Mouse (Mus musculus): ENCODE measurements around the gene Clk3. TPM values are rescaled to one million over a fixed set of nuclear protein-coding genes. Genes with fewer than 3 reads are reported as not detected.

The Clk3 gene
- total RNA-seq (2015) = 32.6 and 43.0 TPM in 2 replicates
- 36.4 and 40.8 TPM in 2 replicates for total RNA-seq (2017)

GRCm38 (mm10) chr9:57765364-57766351 is at the start of gene Clk3:
Clk3 (minus strand) TSS chr9:57765860.
- ATAC-seq (replicated peaks; ENCODE audit: poor library complexity) = peak; percentile 14

GRCm38 (mm10) chr9:57814866-57815265 is 49.2 kb upstream of the Clk3 start:
- no peak for ATAC-seq (replicated peaks; ENCODE audit: poor library complexity)

- ATAC-seq (replicated peaks; ENCODE audit: poor library complexity) = no peak
Observed at GRCm38 (mm10) chr9:57814014-57814413, 48.4 kb upstream of the Clk3 start.

GRCm38 (mm10) chr9:57811793-57812733 is 46.4 kb upstream of the Clk3 start:
- no peak for ATAC-seq (replicated peaks; ENCODE audit: poor library complexity)

- no peak for ATAC-seq (replicated peaks; ENCODE audit: poor library complexity)
Observed at GRCm38 (mm10) chr9:57810691-57811090, 45.0 kb upstream of the Clk3 start.

- ATAC-seq (replicated peaks; ENCODE audit: poor library complexity) = no peak
Observed at GRCm38 (mm10) chr9:57808771-57809310, 43.2 kb upstream of the Clk3 start.

- ATAC-seq (replicated peaks; ENCODE audit: poor library complexity) = 0 out of 2 replicates have a peak, but pooled peaks have one; percentile 17
Observed at GRCm38 (mm10) chr9:57807174-57807651, 41.6 kb upstream of the Clk3 start.

- no peak for ATAC-seq (replicated peaks; ENCODE audit: poor library complexity)
Observed at GRCm38 (mm10) chr9:57806066-57806481, 40.4 kb upstream of the Clk3 start.

- no peak for ATAC-seq (replicated peaks; ENCODE audit: poor library complexity)
Observed at GRCm38 (mm10) chr9:57805087-57805737, 39.6 kb upstream of the Clk3 start.

GRCm38 (mm10) chr9:57803839-57804238 is 38.2 kb upstream of the Clk3 start:
- no peak for ATAC-seq (replicated peaks; ENCODE audit: poor library complexity)

GRCm38 (mm10) chr9:57803047-57803446 is 37.4 kb upstream of the Clk3 start:
- no peak for ATAC-seq (replicated peaks; ENCODE audit: poor library complexity)

- ATAC-seq (replicated peaks; ENCODE audit: poor library complexity) = peak; percentile 77
Observed at GRCm38 (mm10) chr9:57800325-57800975, 34.8 kb upstream of the Clk3 start.

GRCm38 (mm10) chr9:57798725-57799253 is 33.1 kb upstream of the Clk3 start:
- ATAC-seq (replicated peaks; ENCODE audit: poor library complexity) = peak; percentile 60

- ATAC-seq (replicated peaks; ENCODE audit: poor library complexity) = no peak
Observed at GRCm38 (mm10) chr9:57797456-57797855, 31.8 kb upstream of the Clk3 start.

GRCm38 (mm10) chr9:57789733-57790132 is 24.1 kb upstream of the Clk3 start:
- peak; percentile 72 for ATAC-seq (replicated peaks; ENCODE audit: poor library complexity)

- no peak for ATAC-seq (replicated peaks; ENCODE audit: poor library complexity)
Observed at GRCm38 (mm10) chr9:57782656-57783055, 17.0 kb upstream of the Clk3 start.

GRCm38 (mm10) chr9:57775736-57776135 is 10.1 kb upstream of the Clk3 start:
- no peak for ATAC-seq (replicated peaks; ENCODE audit: poor library complexity)

- ATAC-seq (replicated peaks; ENCODE audit: poor library complexity) = no peak
Observed at GRCm38 (mm10) chr9:57775026-57775425, 9.4 kb upstream of the Clk3 start.

GRCm38 (mm10) chr9:57774168-57774567 is 8.5 kb upstream of the Clk3 start:
- ATAC-seq (replicated peaks; ENCODE audit: poor library complexity) = no peak
